In the genomic region with DNA sequence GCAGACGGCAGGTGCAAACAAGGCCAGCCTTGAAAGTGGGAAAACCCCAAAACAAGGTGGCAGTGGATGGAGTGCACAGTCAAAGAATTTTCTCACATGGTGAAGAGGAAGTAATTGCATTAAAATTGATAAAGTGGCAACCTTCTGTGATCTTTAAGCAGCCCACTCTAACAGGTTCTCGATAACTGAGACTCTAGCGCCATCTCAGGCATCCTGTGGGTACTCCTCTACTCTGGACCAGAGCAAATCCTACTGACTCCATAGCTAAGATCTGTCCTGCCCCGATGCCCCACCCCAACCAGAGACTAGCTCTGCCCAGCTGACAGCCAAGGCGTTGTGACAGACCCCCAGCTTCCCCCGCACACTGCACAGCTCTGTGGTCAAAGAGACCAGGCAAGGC, we compare ENCODE assay signal across 29 mouse cellular contexts.
DNase-seq lines count a peak whose midpoint lies in the region; ATAC-seq and TF ChIP-seq lines count a peak whose summit lies in the region.
"Had no signal": no experiment of that assay in that cellular context is flagged by ENCODE, and none has a peak within 500 bp of the region (broad histone marks: within the 10 kb centered on the region; RNA-seq: fewer than 3 reads in every experiment).

No protein-coding gene starts in this region.

- no peak for TF ChIP-seq POLR2A in lung, adult 2 months (IDR thresholded peaks at IDR 0.05; ENCODE audit: borderline replicate concordance, extremely low read depth, low read depth, low read length)

- WGBS in forebrain, postnatal 0 days: 78% methylated on average over 6 of the region's 6 CpGs
- 80% methylated on average over 6 of the region's 6 CpGs for WGBS in forebrain, embryonic 15.5 days
- WGBS in lung, embryonic 14.5 days: 74% methylated on average over 6 of the region's 6 CpGs
- WGBS in lung, adult 2 months: 78% methylated on average over 6 of the region's 6 CpGs

- H3K4me3 ChIP-seq in forebrain, postnatal 0 days (ENCODE audit: low read depth, low read length): no peak overlapping the region
- no peak overlapping the region for H3K4me3 ChIP-seq in forebrain, embryonic 15.5 days
- H3K4me3 ChIP-seq in lung, embryonic 14.5 days (ENCODE audit: low read depth, low read length): no peak overlapping the region
- no peak overlapping the region for H3K4me3 ChIP-seq in lung, adult 2 months (replicated peaks; ENCODE audit: extremely low read depth, low read depth, low read length)
- H3K4me3 ChIP-seq: embryonic facial prominence, embryonic 13.5 days; erythroblast, embryonic 14.5 days; hindbrain, embryonic 15.5 days; intestine, embryonic 15.5 days; kidney, embryonic 15.5 days; left cerebral cortex, adult 2 months; liver, embryonic 13.5 days; stomach, embryonic 15.5 days had no signal

- ATAC-seq in forebrain, postnatal 0 days: 0 out of 2 replicates have a peak, but pooled peaks have one; percentile 47
- ATAC-seq in forebrain, embryonic 15.5 days (replicated peaks): no peak
- no peak for ATAC-seq in lung, embryonic 14.5 days (ENCODE audit: insufficient read depth)
- no peak for ATAC-seq in frontal cortex, adult (ENCODE audit: low TSS enrichment)
- ATAC-seq: forebrain, embryonic 14.5 days; intestine, embryonic 15.5 days had no signal

- DNase-seq in forebrain, postnatal 0 days: no peak
- DNase-seq in lung, embryonic 14.5 days: no peak
- DNase-seq in lung, adult 2 months: no peak
- DNase-seq in ZHBTc4 (ENCODE audit: low read depth, low spot score): peak; percentile 14
- DNase-seq in retina, embryonic 14.5 days (ENCODE audit: low spot score): peak; percentile 49
- DNase-seq in natural killer cell, adult 2 months (ENCODE audit: low spot score in 2 of 2): no peak
- DNase-seq: adrenal gland, postnatal 14 days; B cell, adult 2 months; cerebellum, adult 9-10 months; gastrocnemius, postnatal 14 days; heart, postnatal 4 days; kidney, postnatal 4 days; layer of hippocampus, adult 9-11 months; liver, embryonic 13.5 days; right cerebral cortex, adult 18-20 months; right cerebral cortex, postnatal 4 days; thymus, adult 18-20 months had no signal

- H3K9ac ChIP-seq in forebrain, postnatal 0 days: no peak overlapping the region
- H3K9ac ChIP-seq in forebrain, embryonic 15.5 days (replicated peaks): no peak overlapping the region
- H3K9ac ChIP-seq in lung, embryonic 14.5 days: no peak overlapping the region
- H3K9ac ChIP-seq: embryonic facial prominence, embryonic 13.5 days; hindbrain, embryonic 15.5 days; intestine, embryonic 15.5 days; kidney, embryonic 15.5 days; liver, embryonic 13.5 days; stomach, embryonic 15.5 days had no signal

- no peak overlapping the region for H3K27ac ChIP-seq in forebrain, postnatal 0 days (ENCODE audit: low read depth, low read length)
- H3K27ac ChIP-seq in forebrain, embryonic 15.5 days (replicated peaks): no peak overlapping the region
- H3K27ac ChIP-seq in lung, embryonic 14.5 days (ENCODE audit: low read depth): no peak overlapping the region
- H3K27ac ChIP-seq: embryonic facial prominence, embryonic 13.5 days; hindbrain, embryonic 15.5 days; intestine, embryonic 15.5 days; kidney, embryonic 15.5 days; left cerebral cortex, adult 2 months; liver, embryonic 13.5 days; macrophage; stomach, embryonic 15.5 days had no signal

- no peaks in the 10 kb centered on the region for H3K9me3 ChIP-seq in forebrain, postnatal 0 days (ENCODE audit: low read length)
- no peaks in the 10 kb centered on the region for H3K9me3 ChIP-seq in forebrain, embryonic 15.5 days
- H3K9me3 ChIP-seq in lung, embryonic 14.5 days (ENCODE audit: low read depth, low read length): no peaks in the 10 kb centered on the region
- H3K9me3 ChIP-seq: embryonic facial prominence, embryonic 13.5 days; hindbrain, embryonic 15.5 days; intestine, embryonic 15.5 days; kidney, embryonic 15.5 days; liver, embryonic 13.5 days; stomach, embryonic 15.5 days had no signal

- H3K36me3 ChIP-seq in forebrain, postnatal 0 days (ENCODE audit: insufficient read depth): peaks cover 4% of the 10 kb centered on the region; the same call in 1 of the 2 replicates
- no peaks in the 10 kb centered on the region; the same call in 1 of the 2 replicates for H3K36me3 ChIP-seq in forebrain, embryonic 15.5 days
- H3K36me3 ChIP-seq in lung, embryonic 14.5 days (ENCODE audit: insufficient read depth): peaks cover 7% of the 10 kb centered on the region; the same call in 1 of the 2 replicates
- H3K36me3 ChIP-seq: hindbrain, embryonic 15.5 days; intestine, embryonic 15.5 days; liver, embryonic 13.5 days had no signal

- H3K4me1 ChIP-seq in forebrain, postnatal 0 days (ENCODE audit: insufficient read depth): no peaks in the 10 kb centered on the region
- peaks cover 9% of the 10 kb centered on the region for H3K4me1 ChIP-seq in forebrain, embryonic 15.5 days
- H3K4me1 ChIP-seq in lung, embryonic 14.5 days (ENCODE audit: insufficient read depth): no peaks in the 10 kb centered on the region
- no peaks in the 10 kb centered on the region for H3K4me1 ChIP-seq in lung, adult 2 months (ENCODE audit: control insufficient read depth, insufficient read depth, low read length)
- H3K4me1 ChIP-seq: intestine, embryonic 15.5 days; kidney, embryonic 15.5 days; liver, embryonic 13.5 days; stomach, embryonic 15.5 days had no signal

- no peaks in the 10 kb centered on the region for H3K27me3 ChIP-seq in forebrain, postnatal 0 days (ENCODE audit: insufficient read depth, low read length)
- no peaks in the 10 kb centered on the region for H3K27me3 ChIP-seq in forebrain, embryonic 15.5 days
- no peaks in the 10 kb centered on the region for H3K27me3 ChIP-seq in lung, embryonic 14.5 days (ENCODE audit: insufficient read depth, low read length)
- H3K27me3 ChIP-seq: embryonic facial prominence, embryonic 13.5 days; hindbrain, embryonic 15.5 days; intestine, embryonic 15.5 days; kidney, embryonic 15.5 days; liver, embryonic 13.5 days; stomach, embryonic 15.5 days had no signal

- H3K4me2 ChIP-seq in forebrain, postnatal 0 days (ENCODE audit: low read depth): no peak overlapping the region
- H3K4me2 ChIP-seq in forebrain, embryonic 15.5 days (replicated peaks): no peak overlapping the region
- H3K4me2 ChIP-seq in lung, embryonic 14.5 days: no peak overlapping the region
- H3K4me2 ChIP-seq: embryonic facial prominence, embryonic 13.5 days; hindbrain, embryonic 15.5 days; intestine, embryonic 15.5 days; kidney, embryonic 15.5 days; liver, embryonic 13.5 days; midbrain, embryonic 11.5 days; stomach, embryonic 15.5 days had no signal

- peak; percentile 44 for TF ChIP-seq CTCF in forebrain, postnatal 0 days (IDR thresholded peaks at IDR 0.05; ENCODE audit: low read depth)
- TF ChIP-seq CTCF in lung, embryonic 14.5 days (IDR thresholded peaks at IDR 0.05; ENCODE audit: low read depth): 0 out of 2 replicates have a peak, but pooled peaks have one; percentile 16
- no peak for TF ChIP-seq CTCF in lung, adult 2 months (IDR thresholded peaks at IDR 0.05; ENCODE audit: insufficient read depth, low read length)

Comparison
In these comparisons a context has a peak if more than half of its experiments do, and no peak if none do; other contexts are left out.
1. DNase-seq: peak in ZHBTc4 (single experiment) and retina, embryonic 14.5 days (single experiment); none in forebrain, postnatal 0 days (single experiment), lung, embryonic 14.5 days (single experiment), lung, adult 2 months (single experiment) and natural killer cell, adult 2 months (0 of 2).